Mouse (Mus musculus): Measurements from ENCODE around the gene Phlda2. TPM values are rescaled to one million over a fixed set of nuclear protein-coding genes. Genes with fewer than 3 reads are reported as not detected.
"Not testable (repeated sequence)": the region's sequence is repeated elsewhere in the genome, so short reads cannot be mapped to it uniquely, and the experiment has no call there.

Gene Phlda2
- total RNA-seq (2021), result not detected
- long read RNA-seq, experiment 1, result 0 reads
- long read RNA-seq, experiment 2, result 0 reads

DNA sequence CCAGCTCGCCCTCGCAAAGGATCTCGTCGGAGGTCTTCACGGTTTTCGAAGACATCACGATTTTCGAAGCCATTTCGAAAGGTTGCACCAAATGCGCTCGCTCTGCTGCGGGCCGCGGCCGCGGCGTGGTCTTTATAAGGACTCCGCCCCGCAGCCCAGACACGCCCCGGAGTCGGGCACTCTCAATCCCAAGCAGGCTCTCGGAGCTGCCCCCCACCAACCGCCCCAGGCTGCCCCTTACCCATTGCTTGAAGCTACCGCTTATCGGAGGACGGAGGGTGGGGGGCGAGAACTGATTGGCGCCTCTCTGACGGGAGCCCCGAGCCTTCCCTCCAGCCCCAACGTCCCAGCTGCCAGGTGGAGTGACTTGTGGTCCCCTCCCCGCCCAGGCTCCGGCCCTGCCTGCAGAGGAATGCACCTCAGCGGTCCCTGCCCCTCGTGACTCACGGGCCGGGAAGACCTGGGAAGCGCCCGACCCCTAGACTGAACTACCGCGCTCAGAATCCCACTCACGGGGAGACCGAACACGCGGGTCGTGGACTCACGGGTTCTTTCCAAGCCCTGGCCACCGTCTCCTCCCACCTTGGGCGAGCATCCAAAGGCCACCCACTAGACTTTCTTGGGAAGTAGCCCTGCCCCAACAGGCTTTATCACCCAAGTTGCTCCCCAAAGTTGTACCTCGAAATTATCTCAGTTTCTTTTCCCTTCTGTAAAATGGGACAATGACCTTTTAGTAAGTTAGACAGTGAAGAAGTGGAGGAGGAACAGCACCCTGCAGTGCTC is at the start of gene Phlda2:
Gene Phlda2 (minus strand): TSS at position 733 of the 783 bp plus-strand sequence.
- no peak for DNase-seq (ENCODE audit: low spot score in 2 of 2)

DNA sequence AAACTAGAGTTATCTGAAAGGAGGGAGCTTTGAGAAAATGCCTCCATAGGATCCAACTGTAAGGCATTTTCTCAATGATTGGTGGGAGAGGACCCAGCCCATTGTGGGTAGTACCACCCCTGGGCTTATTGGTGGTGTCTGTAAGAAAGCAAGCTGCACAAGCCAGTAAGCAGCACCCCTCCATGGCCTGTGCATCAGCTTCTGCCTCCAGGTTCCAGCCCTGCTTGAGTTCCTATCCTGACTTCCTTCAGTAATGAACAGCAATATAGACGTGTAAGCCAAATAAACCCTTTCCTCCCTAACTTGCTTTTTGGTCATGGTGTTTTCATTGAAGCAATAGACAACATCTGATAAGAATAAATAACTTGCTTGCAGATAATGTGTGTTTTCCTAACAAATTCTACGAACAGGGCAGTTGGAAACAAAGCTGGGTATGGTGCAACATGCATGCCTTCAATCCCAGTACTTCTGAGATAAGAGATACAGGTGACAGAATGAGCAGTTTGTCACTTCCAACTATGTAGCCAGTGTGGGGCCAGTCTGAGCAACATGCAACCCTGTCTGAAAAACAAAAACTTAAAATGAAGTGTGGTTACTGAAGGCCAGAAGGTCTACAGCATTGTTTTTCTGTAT is 46.8 kb upstream of the Phlda2 start:
- no peak for DNase-seq (ENCODE audit: low spot score in 2 of 2)

DNA sequence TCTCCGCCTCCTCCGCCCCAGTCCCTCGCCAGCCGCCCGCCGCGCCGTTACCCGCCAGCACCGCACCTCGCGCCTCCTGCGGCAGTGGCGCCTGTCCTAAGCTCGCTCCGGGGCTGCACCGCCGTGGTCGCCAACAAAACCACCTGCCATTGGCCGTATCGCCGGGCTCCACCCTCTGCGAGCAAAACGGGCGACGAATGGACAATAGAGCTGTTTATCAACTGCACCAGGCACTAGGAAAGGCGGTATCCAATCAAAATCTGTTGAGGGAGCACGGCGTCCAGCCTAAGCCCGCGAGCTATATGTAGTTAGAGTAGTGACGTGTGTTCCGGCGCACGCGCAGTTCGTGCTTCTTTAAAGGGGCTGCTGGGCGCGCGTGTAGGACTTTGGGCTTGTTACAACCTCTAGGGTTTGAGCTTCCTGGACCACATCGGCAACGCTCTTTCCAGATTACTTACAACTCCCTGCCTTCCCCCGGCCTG is 46.1 kb upstream of the Phlda2 start, which contains the start of gene Nap1l4:
Gene Nap1l4 (minus strand): TSS at position 131 of the 482 bp plus-strand sequence.
- DNase-seq (ENCODE audit: low spot score in 2 of 2), result peak; percentile 100

DNA sequence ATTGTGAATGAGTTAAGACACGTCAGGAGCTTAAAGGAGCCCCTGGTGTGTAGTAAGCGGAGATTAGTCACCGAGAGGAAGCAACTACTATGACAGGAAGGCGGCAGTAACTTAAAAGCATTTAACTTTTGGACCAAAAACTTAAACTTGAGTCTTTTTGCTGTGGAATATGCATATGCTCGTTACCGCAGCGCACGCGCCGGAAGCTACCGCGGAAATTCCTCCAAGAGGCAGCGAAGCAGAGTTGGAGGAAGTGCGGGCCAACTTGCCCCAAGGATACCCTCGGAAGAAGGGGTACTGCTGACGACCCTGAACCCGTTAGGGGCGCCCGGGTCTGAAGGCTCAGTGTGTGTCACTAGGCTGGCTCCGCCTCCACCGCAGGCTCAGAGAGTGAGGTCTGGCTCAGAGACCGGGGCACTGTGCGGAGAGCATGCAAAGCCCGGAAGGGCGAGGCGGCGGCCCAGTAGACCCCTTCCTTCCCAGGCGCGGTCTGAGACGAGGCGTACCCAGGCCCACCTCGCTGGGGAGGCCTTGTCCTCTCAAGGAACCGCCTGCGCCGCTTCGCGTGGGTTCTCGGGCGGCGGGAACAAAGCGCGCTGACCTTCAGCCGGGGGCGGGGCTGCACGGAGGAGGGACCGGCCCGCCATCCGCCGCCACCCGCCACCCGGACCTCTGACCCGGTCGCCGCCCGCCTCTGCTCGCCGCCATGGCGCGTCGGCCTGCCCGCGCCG is 45.4 kb upstream of the Phlda2 start:
- DNase-seq (ENCODE audit: low spot score in 2 of 2), result peak; percentile 40 to 48

GRCm38 (mm10) chr7:143546554-143546953 is 43.6 kb upstream of the Phlda2 start:
- no peak for DNase-seq (ENCODE audit: low spot score in 2 of 2)

DNA sequence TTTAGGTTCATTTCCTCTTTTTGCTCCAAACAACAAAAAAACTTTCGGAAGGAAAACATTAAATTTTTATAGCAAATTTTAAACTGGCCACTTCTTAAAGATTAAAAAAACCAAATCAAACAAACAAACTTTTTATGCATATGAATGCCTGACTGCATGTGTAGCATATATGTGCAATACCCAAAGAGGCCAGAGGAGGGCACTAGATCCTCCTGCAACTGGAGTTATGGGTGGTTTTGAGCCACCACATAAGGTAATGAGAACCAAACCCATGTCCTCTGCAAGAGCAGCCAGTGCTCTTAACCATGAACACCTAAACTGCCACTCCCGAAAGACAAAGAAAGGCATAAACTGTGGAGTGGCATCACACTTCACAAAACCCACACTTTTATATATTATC is 41.4 kb upstream of the Phlda2 start:
- no peak for DNase-seq (ENCODE audit: low spot score in 2 of 2)

DNA sequence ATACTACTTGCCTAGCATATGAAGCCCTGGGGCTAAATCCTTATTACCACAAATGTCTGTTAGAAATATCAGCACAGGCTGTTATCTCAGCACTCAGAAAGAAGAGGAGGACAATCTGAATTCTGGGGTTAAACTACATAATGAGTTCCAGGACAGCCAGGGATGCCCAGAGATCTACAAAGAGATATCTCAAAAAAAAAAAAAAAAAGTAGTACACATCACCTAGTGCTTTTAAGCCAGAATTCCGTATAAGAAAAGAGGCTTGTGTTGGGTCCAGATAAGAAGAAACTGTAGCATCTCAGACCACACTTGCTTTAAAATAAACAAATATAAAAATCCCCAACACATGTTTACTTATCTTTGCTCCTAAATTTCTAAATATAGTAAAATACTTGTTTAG is 35.7 kb upstream of the Phlda2 start:
- no peak for DNase-seq (ENCODE audit: low spot score in 2 of 2)

DNA sequence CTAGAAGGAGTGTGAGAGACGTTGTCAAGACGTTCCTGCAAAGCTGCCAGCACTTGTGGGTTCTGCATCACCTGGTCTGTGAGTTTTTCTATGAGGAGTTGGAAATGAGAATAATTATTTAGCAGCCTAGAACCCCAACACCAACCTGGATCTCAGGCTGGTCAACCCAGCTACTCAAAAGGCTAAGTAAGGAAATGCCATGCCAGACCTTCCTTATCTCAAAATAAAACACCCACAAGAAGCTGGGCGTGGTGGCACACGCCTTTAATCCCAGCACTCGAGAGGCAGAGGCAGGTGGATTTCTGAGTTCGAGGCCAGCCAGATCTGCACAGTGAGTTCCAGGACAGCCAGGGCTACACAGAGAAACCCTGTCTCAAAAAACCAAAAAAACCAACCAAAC is 35.3 kb upstream of the Phlda2 start:
- DNase-seq (ENCODE audit: low spot score in 2 of 2), result not testable (repeated sequence)

- DNase-seq (ENCODE audit: low spot score in 2 of 2), result no peak
These were observed 33.3 kb upstream of the Phlda2 start for GRCm38 (mm10) chr7:143536251-143536650.

DNA sequence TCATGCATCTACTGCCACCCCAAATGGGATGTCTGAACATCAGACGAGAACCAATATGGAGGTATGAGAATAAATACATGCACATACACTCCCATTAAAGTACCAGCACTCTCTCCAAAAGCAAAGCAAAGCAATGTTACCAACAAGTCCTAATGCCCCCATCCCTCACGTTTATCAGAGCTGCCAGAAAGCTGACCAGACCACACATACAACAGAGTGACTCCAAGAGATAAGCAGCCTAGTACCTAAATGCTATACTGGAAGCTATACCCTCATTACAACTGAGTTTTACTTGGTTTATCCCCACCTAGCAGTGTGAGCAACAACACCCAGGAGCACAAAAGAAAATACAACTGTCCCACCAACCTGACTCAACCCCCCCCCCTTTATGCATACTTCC is 30.3 kb upstream of the Phlda2 start:
- DNase-seq (ENCODE audit: low spot score in 2 of 2), result no peak

DNA sequence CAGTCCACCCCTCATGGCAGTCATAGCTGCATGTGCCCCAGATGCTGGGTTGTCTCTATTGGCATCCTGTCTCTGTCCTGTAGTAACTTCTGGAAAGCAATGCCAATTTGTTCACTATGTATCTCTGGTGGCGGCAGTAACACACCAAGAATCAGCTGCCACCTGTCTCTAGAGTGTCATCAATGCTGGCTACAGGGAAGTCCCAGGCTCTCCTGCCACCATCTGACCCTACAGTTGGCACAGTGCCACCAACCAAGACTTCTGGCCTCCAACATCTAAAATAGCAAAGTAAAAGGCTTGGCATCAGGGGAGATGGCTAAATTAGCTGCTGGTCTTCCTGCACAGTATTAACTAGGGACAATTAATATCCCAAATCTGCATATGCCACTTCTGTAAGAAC is 29.5 kb upstream of the Phlda2 start:
- no peak for DNase-seq (ENCODE audit: low spot score in 2 of 2)

GRCm38 (mm10) chr7:143519333-143519732 is 16.4 kb upstream of the Phlda2 start:
- DNase-seq (ENCODE audit: low spot score in 2 of 2), result no peak

DNA sequence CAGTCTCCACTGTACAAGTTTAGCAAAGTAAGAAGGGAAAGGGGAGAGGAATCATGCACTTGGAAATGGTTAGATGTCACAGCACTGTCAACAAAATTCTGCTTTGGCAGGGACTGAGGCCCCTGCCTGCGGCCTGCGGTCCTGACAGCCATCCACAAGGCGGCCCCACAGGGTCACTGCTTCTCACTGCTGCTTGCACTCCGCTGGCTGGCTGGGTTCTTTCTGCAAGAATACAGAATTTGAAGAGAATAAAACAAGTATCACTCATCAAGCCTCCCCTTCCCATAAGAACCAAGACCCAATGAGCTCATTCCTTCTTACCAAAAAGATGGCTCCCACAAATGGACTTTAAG is 11.4 kb upstream of the Phlda2 start:
- no peak for DNase-seq (ENCODE audit: low spot score in 2 of 2)

- DNase-seq (ENCODE audit: low spot score in 2 of 2), result no peak
These were observed 10.9 kb upstream of the Phlda2 start for GRCm38 (mm10) chr7:143513763-143514415.

DNA sequence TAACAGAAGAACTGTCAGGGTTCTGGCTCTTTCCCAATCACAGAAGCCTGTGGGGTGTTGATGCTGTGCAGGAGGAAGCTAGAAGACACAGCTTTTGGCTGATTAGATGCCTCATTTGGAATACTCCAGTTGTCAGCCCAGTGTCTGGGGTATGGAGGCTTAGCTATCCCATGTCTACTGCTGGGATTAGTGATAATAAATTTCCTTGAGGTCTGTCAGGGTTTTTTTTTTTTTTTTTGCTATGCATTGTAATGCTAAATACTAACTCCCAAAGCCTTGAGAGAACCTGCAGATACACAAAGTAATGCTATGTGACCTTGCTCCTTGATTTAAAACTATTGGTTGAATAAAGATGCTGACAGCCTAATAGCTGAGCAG is 8.4 kb upstream of the Phlda2 start:
- DNase-seq (ENCODE audit: low spot score in 2 of 2), result no peak

DNA sequence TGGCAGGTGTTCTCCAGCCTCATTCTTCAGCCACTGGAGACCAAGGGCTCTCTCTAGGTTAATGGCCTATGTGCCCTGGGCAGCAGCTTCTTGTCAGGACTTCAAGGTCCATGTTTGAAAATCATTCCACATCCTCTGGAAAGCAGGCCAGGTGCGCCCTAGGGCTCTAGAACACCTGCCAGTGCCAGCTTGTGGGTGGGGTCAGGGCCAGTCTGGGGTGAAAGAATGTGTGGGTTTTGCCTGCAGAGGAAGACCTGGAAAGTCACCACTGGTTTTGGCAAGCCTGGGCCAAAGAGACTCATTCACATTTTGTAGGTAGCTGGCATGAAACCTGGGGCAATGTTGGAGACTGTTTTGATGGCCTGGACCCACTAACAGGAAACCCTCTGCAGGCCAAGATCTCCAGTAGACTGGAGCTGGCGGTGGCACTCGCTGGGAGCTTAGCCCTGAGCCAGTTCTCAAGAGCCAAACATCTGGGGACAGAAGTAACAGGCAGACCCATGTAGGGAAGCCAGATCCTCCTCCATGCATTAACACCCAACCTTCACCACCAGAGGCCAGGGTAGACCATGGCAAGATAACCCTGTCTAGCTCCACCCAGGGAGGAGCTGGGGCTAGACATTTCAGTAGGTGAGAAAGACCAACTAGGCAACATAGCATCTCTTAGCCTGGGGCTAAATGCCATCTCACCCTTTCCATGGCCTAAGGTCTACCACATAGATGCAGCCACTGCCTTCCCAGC is 7.8 kb upstream of the Phlda2 start:
- no peak for DNase-seq (ENCODE audit: low spot score in 2 of 2)

DNA sequence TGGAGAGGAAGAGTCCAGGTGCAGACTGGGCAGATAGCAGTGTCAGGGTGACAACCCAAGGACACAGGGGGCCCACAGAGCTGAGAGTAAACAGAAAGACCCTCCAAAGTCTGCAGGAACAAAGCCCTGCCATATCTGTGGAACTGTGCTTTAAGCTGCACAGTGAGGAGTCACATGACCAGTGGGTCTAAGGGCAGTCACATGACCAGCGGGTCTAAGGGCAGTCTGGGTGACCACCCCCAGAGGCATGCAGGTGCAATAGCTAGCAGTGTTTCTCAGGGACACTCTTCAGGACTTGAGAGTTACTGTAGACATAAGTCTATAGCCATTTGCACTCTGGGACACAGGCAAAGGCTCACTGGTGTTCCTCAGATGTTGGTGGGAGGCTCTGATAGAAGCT is 6.6 kb upstream of the Phlda2 start:
- DNase-seq (ENCODE audit: low spot score in 2 of 2), result no peak

GRCm38 (mm10) chr7:143506675-143507074 is 3.7 kb upstream of the Phlda2 start:
- peak; percentile 40 to 54 for DNase-seq (ENCODE audit: low spot score in 2 of 2)

DNA sequence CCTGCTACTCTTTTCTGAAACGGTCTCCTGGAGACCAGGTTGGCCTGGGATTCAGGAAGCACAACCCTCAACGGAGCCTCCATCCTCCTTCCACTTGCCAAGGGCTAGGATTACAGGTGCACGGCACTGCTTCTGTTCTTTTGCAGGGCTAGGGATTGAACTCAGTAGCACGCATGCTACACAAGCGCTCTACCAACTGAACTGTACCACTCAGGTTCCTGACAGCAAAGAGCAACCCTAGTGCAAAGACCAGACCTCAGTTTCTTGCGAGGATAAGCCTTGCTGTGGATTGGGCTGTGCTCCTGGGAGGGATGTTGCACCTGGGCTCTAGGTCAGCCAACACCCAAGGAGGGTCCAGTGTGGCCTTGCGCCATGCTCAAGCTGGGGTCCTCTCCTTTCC is 3.3 kb upstream of the Phlda2 start:
- DNase-seq (ENCODE audit: low spot score in 2 of 2), result no peak

DNA sequence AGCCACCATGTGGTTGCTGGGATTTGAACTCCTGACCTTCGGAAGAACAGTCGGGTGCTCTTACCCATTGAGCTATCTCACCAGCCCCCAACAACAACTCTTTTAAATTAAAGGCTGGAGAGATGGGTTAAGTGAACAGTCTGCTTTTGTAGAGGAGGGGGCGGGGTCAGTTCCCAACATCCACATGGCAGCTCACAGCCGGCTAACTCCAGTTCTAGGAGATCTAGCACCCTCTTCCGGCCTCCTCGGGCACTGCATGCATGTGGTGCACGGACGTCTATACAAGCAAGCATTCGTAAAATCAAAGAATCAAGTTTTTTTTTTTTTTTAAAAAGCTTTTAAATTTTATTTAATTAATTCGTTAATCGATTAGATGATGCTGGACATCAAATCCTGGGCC is 2.9 kb upstream of the Phlda2 start:
- peak; percentile 68 to 73 for DNase-seq (ENCODE audit: low spot score in 2 of 2)

DNA sequence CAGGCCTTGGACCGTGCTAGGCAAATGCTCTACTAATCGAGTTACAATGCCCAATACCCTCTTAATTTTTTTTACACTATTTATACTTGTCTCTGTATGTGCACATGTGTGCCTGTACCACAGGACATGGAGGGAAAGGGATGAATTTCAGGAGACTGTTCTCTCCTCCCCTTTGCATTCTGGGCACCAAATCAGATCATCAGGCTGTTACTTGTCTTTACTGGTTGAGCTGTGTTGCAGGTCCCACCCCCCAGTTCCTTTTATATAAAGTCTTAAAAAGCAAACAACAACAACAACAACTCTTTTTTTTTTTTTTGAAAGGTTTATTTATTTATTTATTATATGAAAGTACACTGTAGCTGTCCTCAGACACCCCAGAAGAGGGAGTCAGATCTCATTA is 2.5 kb upstream of the Phlda2 start:
- DNase-seq (ENCODE audit: low spot score in 2 of 2), result no peak

All from layer of hippocampus, postnatal 14 days (tissue).